Mouse (Mus musculus) MEL (cell line): ENCODE measurements around the gene Fbxw7.

Experiments used
- CTCF ChIP-seq, 3 experiments: IDR thresholded peaks in 2 of 3; conservative IDR thresholded peaks in 1 of 3; 2 replicates each; pipeline ENCODE4 v1.5.1; 2011 to 2012; ENCODE audit warnings: low read length in 3 of 3, low read depth in 2 of 3, mild to moderate bottlenecking in 2 of 3, improper control_type of control experiment in 1 of 3, inconsistent platforms in 1 of 3, mixed read lengths in 1 of 3, moderate library complexity in 1 of 3; ENCODE audit not compliant: control insufficient read depth in 1 of 3, insufficient read depth in 1 of 3, poor library complexity in 1 of 3, severe bottlenecking in 1 of 3
- EP300 ChIP-seq, 2 experiments: IDR thresholded peaks; 2 replicates each; pipeline ENCODE4 v1.6.1; 2011; ENCODE audit warnings: improper control_type of control experiment in 2 of 2, low read length in 2 of 2, low read depth in 1 of 2, mild to moderate bottlenecking in 1 of 2
- JUND ChIP-seq: IDR thresholded peaks from 2 replicates; pipeline ENCODE4 v1.6.1; 2011; ENCODE audit warnings: low read depth, mild to moderate bottlenecking, improper control_type of control experiment, low read length
- MAZ ChIP-seq: IDR thresholded peaks from 2 replicates; pipeline ENCODE4 v1.6.1; 2012; ENCODE audit warnings: low read depth, mild to moderate bottlenecking, inconsistent platforms, low read length, improper control_type of control experiment
- MXI1 ChIP-seq: IDR thresholded peaks from 2 replicates; pipeline ENCODE4 v1.6.1; 2011; ENCODE audit warnings: mild to moderate bottlenecking, low read depth, low read length, improper control_type of control experiment
- POLR2A ChIP-seq, 2 experiments: IDR thresholded peaks; 2 replicates each; pipeline ENCODE4 v1.6.1; 2011 to 2012; ENCODE audit warnings: low read length in 2 of 2, mild to moderate bottlenecking in 2 of 2, control low read depth in 1 of 2, improper control_type of control experiment in 1 of 2, low read depth in 1 of 2, moderate library complexity in 1 of 2; ENCODE audit not compliant: control insufficient read depth in 1 of 2, insufficient read depth in 1 of 2, poor library complexity in 1 of 2
- POLR2AphosphoS2 ChIP-seq: IDR thresholded peaks from 2 replicates; pipeline ENCODE4 v1.6.1; 2011; ENCODE audit warnings: low read length, improper control_type of control experiment
- RCOR1 ChIP-seq: IDR thresholded peaks from 2 replicates; pipeline ENCODE4 v1.6.1; 2012; ENCODE audit warnings: low read depth, mild to moderate bottlenecking, inconsistent platforms, low read length, improper control_type of control experiment
- TAL1 ChIP-seq: IDR thresholded peaks from 2 replicates; pipeline ENCODE4 v1.6.1; 2012; ENCODE audit warnings: mild to moderate bottlenecking, inconsistent platforms, low read length, moderate library complexity, mixed read lengths
- TCF12 ChIP-seq: IDR thresholded peaks from 2 replicates; pipeline ENCODE4 v1.6.1; 2014; ENCODE audit warnings: low read depth, mild to moderate bottlenecking, inconsistent platforms, low read length, improper control_type of control experiment, moderate library complexity
- USF2 ChIP-seq, 2 experiments: IDR thresholded peaks; 2 replicates each; pipeline ENCODE4 v1.6.1; 2011 to 2012; ENCODE audit warnings: improper control_type of control experiment in 2 of 2, low read length in 2 of 2, borderline replicate concordance in 1 of 2, inconsistent platforms in 1 of 2, low read depth in 1 of 2, mild to moderate bottlenecking in 1 of 2; ENCODE audit not compliant: insufficient read depth in 1 of 2
- ZKSCAN1 ChIP-seq: IDR thresholded peaks from 2 replicates; pipeline ENCODE4 v1.6.1; 2012; ENCODE audit warnings: low read depth, mild to moderate bottlenecking, inconsistent platforms, low read length, improper control_type of control experiment, moderate library complexity
- ZMIZ1 ChIP-seq: IDR thresholded peaks from 2 replicates; pipeline ENCODE4 v1.6.1; 2012; ENCODE audit warnings: low read depth, mild to moderate bottlenecking, inconsistent platforms, low read length, improper control_type of control experiment, moderate library complexity

DNA sequence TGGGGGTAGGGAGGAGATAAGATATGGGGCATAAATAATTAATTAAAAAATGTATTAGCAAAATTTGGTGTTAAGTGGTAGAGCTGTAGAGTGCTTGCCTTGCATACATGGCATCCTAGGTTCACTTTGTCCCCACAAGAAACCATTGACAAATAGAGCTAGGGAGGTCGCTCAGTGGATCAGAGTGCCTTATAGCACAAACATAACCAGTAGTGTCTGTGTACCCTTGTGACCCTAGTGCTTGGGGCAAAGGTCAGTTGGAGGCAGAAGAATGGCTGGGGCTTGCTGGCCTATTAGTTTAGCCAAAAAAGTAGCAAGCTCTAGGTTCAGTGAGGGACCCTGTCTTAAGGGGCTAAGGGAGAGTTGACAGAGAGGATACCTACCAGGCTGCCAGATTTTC is 45.6 kb downstream of the Fbxw7 start:
- TF ChIP-seq MAZ (no peak), RCOR1 (no peak), ZMIZ1 (no peak), CTCF (IDR thresholded peaks at IDR 0.05 in 2 of 3, conservative IDR thresholded peaks at IDR 0.05 in 1 of 3; ENCODE audit: control insufficient read depth in 1 of 3, insufficient read depth in 1 of 3, low read depth in 2 of 3, low read length in 3 of 3, poor library complexity in 1 of 3, severe bottlenecking in 1 of 3) (no peak), POLR2A (IDR thresholded peaks at IDR 0.05; ENCODE audit: control insufficient read depth in 1 of 2, insufficient read depth in 1 of 2, low read depth in 1 of 2, low read length in 2 of 2, poor library complexity in 1 of 2) (no peak), EP300 (IDR thresholded peaks at IDR 0.05; ENCODE audit: low read depth in 1 of 2, low read length in 2 of 2) (no peak), ZKSCAN1 (no peak), TCF12 (no peak), USF2 (IDR thresholded peaks at IDR 0.05; ENCODE audit: borderline replicate concordance in 1 of 2, insufficient read depth in 1 of 2, low read depth in 1 of 2, low read length in 2 of 2) (no peak), JUND (no peak), TAL1 (no peak), POLR2AphosphoS2 (no peak), MXI1 (no peak)
